Mouse (Mus musculus): ENCODE results near the gene Ogg1.

- TF ChIP-seq CTCF (IDR thresholded peaks at IDR 0.05; ENCODE audit: control insufficient read depth, insufficient read depth, insufficient replicate concordance, low read depth, low read length) (no peak), POLR2A (IDR thresholded peaks at IDR 0.05; ENCODE audit: control insufficient read depth, low read depth, low read length) (no peak)
Observed at GRCm38 (mm10) chr6:113366639-113367038, 39.9 kb downstream of the Ogg1 start.
